Mouse (Mus musculus) liver, embryonic 15.5 days (tissue): ENCODE measurements around the gene Hoxd8. TPM values are rescaled to one million over a fixed set of nuclear protein-coding genes. Genes with fewer than 3 reads are reported as not detected.
A peak's percentile ranks its signal among the peaks of the same experiment; 100 is the strongest.

Source experiments
- ATAC-seq: fragments of 200-750 bp; cut with Nextera tagmentation; 2 replicates; pipeline ENCODE4 v1.8.0; 2017; ENCODE audit warnings: moderate number of reproducible peaks, mild to moderate bottlenecking, moderate library complexity; ENCODE audit not compliant: insufficient read depth
- H3K27ac ChIP-seq: fragments of 300-500 bp; sonication (generic); replicated peaks from 2 replicates; pipeline ENCODE4 v1.5.1; 2015; ENCODE audit warnings: mild to moderate bottlenecking, inconsistent platforms
- H3K27me3 ChIP-seq: fragments of 300-500 bp; sonication (generic); 2 replicates; pipeline ENCODE4 v1.6.1; 2015; ENCODE audit warnings: mild to moderate bottlenecking, inconsistent platforms
- H3K36me3 ChIP-seq: fragments of 300-500 bp; sonication (generic); replicated peaks from 2 replicates; pipeline ENCODE4 v1.6.1; 2015; ENCODE audit warnings: moderate library complexity, mild to moderate bottlenecking, inconsistent platforms
- H3K4me1 ChIP-seq: fragments of 300-500 bp; sonication (generic); replicated peaks from 2 replicates; pipeline ENCODE4 v1.6.1; 2015; ENCODE audit warnings: inconsistent platforms
- H3K4me2 ChIP-seq: fragments of 300-500 bp; sonication (generic); 2 replicates; pipeline ENCODE4 v1.6.1; 2015; ENCODE audit warnings: moderate library complexity, mild to moderate bottlenecking, inconsistent platforms
- H3K4me3 ChIP-seq: fragments of 300-500 bp; sonication (generic); replicated peaks from 2 replicates; pipeline ENCODE4 v1.5.1; 2015; ENCODE audit warnings: mild to moderate bottlenecking, inconsistent platforms
- H3K9ac ChIP-seq: fragments of 300-500 bp; sonication (generic); 2 replicates; pipeline ENCODE4 v1.6.1; 2015; ENCODE audit warnings: moderate library complexity, mild to moderate bottlenecking, inconsistent platforms
- H3K9me3 ChIP-seq: fragments of 300-500 bp; sonication (generic); replicated peaks from 2 replicates; pipeline ENCODE4 v1.6.1; 2016; ENCODE audit warnings: inconsistent platforms
- WGBS: fragments of 180-500 bp; shearing (Covaris S2); methylation state at CpG from one replicate; pipeline ENCODE4 v1.1.7; 2015; ENCODE audit warnings: mixed read lengths; ENCODE audit not compliant: insufficient replicate concordance; 5-methylcytosine and 5-hydroxymethylcytosine counted together
- polyA plus RNA-seq: library from polyadenylated mRNA; unstranded; fragments of >200 nt; fragmentation: Nextera tagmentation; extraction: Ambion mirVana; gene quantifications from 2 replicates; pipeline ENCODE4 v1.2.1, GENCODE M21; 2015

Hoxd8 gene
- polyA plus RNA-seq, 1 experiment from 2014 or later = 0.05 TPM

DNA sequence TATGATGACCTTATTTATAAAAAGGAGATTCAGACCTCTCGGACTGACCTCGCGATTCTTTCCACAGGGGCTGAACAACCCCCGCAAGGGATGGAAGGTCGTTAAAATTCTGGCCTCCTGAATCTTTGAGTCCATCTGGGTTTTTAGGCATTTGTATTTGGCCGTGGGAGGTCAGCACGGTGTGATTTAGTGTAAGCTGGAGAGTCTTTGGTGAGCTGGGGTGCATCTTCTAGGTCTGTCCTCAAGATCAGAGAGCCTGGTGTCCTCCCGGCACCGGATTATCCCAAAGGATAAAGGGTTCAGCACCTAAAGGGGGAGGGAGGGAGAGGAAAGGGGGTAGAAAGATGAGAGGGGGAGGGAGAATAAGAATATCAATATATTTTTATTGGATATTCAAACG, 1.1 kb upstream of the Hoxd8 start:
- H3K27me3 ChIP-seq = peaks cover 100% of the 10 kb centered on the region
- 15% methylated on average over 10 of the region's 10 CpGs for WGBS
- no peak overlapping the region for H3K27ac ChIP-seq
- H3K9me3 ChIP-seq = no peaks in the 10 kb centered on the region
- H3K4me3 ChIP-seq = no peak overlapping the region
- H3K36me3 ChIP-seq = no peaks in the 10 kb centered on the region
- no peak for ATAC-seq
- H3K4me2 ChIP-seq = no peak overlapping the region
- H3K9ac ChIP-seq = no peak overlapping the region
- peaks cover 10% of the 10 kb centered on the region for H3K4me1 ChIP-seq

DNA sequence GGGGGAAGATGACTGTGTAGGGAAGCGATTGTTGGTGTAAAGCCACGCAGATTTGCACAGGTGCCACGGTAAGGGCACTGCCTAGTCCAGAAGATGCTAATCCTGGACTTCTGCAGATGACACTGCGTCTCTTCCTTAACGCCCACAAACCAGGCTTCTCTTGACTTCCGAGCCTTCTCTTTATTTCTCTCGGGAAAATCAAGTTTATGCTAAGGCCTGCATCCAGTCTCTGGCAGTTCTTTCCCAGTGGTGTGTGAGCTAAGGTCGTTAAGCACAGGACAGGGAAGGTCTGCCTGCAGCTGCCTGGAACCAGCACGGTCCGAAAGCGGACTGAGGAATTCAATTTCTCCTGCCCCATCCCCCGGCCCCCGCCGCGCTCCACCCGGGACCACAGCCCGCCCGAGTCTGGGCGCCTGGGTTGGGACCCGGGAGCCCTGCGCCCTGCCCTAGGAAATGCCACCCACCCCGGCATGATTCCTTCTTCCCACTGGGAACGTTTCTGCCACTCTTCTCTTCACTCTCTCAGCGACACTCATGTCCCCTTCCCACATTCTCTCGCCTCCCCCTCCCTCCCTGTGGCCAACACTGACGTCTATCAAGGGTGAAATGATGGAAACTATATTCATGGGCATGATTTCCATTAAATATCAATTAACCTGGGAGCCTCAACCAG, 559 bp upstream of the Hoxd8 start:
- Histone ChIP-seq H3K9me3 (no peaks in the 10 kb centered on the region), H3K27me3 (peaks cover 100% of the 10 kb centered on the region), H3K4me3 (no peak overlapping the region), H3K9ac (no peak overlapping the region), H3K36me3 (no peaks in the 10 kb centered on the region), H3K27ac (no peak overlapping the region), H3K4me2 (no peak overlapping the region), H3K4me1 (peaks cover 10% of the 10 kb centered on the region)
- ATAC-seq = no peak
- 8% methylated on average over 26 of the region's 26 CpGs for WGBS

DNA sequence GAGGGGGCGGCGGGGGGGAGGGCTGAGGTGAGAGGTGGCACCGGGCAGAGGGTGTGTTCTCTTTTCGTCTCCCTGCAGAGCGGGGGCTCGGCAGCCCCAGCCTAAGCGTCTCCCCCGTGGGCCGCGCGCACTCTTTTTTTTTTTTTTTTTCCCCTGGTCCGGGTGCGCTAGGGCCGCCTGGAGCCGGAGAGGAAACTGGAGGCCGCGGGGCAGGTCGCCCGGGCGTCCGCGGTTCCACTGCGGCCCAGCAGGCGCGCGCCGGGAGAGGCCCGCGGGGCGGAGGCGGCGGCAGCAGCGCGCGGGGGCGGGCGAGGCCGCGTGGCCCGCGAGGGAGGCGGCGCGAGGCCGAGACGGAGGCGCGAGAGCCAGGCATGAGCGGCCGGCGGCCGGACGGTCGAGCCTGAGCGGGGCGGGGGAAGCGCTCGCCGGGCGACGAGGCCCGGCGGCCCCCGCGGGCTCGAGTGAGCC, 618 bp downstream of the Hoxd8 start:
- H3K9me3 ChIP-seq = no peaks in the 10 kb centered on the region
- no peak overlapping the region for H3K9ac ChIP-seq
- ATAC-seq = no peak
- H3K4me1 ChIP-seq = peaks cover 10% of the 10 kb centered on the region
- peaks cover 100% of the 10 kb centered on the region for H3K27me3 ChIP-seq
- H3K4me3 ChIP-seq = peak overlapping the region; percentile 40
- no peaks in the 10 kb centered on the region for H3K36me3 ChIP-seq
- WGBS = 1% methylated on average over 59 of the region's 66 CpGs
- peak overlapping the region; percentile 62 for H3K4me2 ChIP-seq
- no peak overlapping the region for H3K27ac ChIP-seq

DNA sequence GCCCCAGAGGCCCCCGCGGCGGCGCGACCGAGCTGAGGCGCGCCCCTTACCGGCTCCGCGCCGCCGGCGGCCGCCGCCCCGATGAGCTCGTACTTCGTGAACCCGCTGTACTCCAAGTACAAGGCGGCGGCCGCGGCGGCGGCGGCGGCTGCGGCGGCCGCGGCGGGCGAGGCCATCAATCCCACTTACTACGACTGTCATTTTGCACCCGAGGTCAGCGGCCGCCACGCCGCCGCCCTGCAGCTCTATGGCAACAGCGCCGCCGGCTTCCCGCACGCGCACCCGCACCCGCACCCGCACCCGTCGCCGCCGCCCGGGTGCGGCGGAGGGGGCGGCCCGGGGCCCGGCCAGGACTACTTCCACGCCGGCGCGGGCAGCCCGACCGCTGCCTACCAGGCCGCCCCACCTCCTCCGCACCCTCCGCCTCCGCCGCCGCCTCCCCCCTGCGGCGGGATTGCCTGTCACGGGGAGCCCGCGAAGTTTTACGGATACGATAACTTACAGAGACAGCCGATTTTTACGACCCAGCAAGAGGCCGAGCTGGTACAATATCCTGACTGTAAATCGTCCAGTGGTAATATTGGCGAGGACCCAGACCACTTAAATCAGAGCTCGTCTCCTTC, 1.2 kb downstream of the Hoxd8 start:
- H3K9ac ChIP-seq = no peak overlapping the region
- no peak for ATAC-seq
- H3K36me3 ChIP-seq = no peaks in the 10 kb centered on the region
- H3K4me3 ChIP-seq = peak overlapping the region; percentile 40
- no peak overlapping the region for H3K27ac ChIP-seq
- WGBS = under 1% methylated on average over 85 of the region's 85 CpGs
- no peaks in the 10 kb centered on the region for H3K9me3 ChIP-seq
- H3K4me2 ChIP-seq = peak overlapping the region; percentile 62
- peaks cover 10% of the 10 kb centered on the region for H3K4me1 ChIP-seq
- H3K27me3 ChIP-seq = peaks cover 100% of the 10 kb centered on the region

DNA sequence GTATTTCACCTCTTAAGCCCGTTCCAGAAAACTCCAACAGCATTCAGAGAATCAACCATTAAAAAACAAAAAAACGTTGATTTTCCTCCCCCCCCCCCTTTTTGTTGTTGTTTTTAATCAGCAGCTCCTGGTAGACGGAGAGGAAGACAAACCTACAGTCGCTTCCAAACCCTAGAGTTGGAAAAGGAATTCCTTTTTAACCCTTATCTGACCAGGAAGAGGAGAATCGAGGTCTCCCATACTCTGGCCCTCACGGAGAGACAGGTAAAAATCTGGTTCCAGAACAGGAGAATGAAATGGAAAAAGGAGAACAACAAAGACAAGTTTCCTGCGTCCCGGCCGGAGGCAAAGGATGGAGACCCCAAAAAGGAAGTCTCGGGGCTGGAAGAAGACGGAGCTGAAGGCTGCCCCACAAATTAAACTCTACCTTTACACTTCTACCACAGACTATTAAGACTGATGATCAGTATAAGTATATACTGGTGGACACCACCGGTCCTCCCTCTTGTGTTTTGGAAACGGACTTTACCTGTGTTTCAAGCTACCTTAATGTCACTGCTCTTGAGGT, 2.1 kb downstream of the Hoxd8 start:
- no peak overlapping the region for H3K9ac ChIP-seq
- peaks cover 10% of the 10 kb centered on the region for H3K4me1 ChIP-seq
- WGBS = 6% methylated on average over 13 of the region's 13 CpGs
- no peaks in the 10 kb centered on the region for H3K9me3 ChIP-seq
- peaks cover 100% of the 10 kb centered on the region for H3K27me3 ChIP-seq
- no peak overlapping the region for H3K4me2 ChIP-seq
- H3K36me3 ChIP-seq = no peaks in the 10 kb centered on the region
- H3K27ac ChIP-seq = no peak overlapping the region
- H3K4me3 ChIP-seq = no peak overlapping the region
- no peak for ATAC-seq

DNA sequence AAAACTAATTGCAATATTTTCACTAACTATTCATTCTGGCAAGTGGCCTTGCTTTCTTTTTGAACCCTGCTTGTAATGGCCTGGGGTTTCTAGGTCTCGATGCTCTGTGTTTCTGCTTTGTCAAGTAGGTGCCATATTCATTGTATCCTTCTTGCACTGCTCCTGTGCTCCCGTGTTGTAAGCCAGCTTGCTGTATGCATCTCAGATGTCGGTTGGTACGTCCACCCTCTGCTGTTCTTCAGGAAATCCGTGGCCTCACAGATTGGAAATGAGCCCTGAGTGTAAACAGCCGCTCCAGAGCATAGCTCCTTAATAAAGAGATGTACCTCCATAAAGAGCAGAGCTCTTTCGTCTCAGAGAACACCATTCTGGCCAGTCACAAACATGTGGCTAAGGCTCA, 3.2 kb downstream of the Hoxd8 start:
- no peak overlapping the region for H3K4me3 ChIP-seq
- H3K4me2 ChIP-seq = no peak overlapping the region
- peaks cover 10% of the 10 kb centered on the region for H3K4me1 ChIP-seq
- no peaks in the 10 kb centered on the region for H3K36me3 ChIP-seq
- no peak for ATAC-seq
- 21% methylated on average over 7 of the region's 7 CpGs for WGBS
- peaks cover 100% of the 10 kb centered on the region for H3K27me3 ChIP-seq
- H3K27ac ChIP-seq = no peak overlapping the region
- no peak overlapping the region for H3K9ac ChIP-seq
- no peaks in the 10 kb centered on the region for H3K9me3 ChIP-seq

DNA sequence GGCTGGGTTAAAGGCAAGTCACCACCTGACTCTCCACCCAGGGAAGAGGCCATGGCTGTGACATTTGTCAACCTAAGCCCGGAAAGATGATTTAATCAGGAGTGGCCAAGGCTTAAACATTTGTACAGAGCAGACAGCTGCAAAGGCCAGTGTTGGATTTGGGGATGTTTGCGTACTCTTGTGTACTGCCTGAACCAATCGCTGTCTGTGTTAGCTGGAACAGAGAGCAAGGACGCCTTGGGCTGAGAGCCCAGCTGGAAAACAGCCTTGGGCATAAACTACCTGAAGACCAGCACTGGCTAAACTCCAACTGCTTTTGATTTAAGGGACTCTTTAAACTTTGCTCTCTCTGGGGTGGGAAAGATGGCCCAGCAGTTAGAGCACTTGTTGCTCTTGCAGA, 4.3 kb downstream of the Hoxd8 start:
- Histone ChIP-seq H3K4me2 (no peak overlapping the region), H3K27me3 (peaks cover 100% of the 10 kb centered on the region), H3K36me3 (no peaks in the 10 kb centered on the region), H3K4me1 (peaks cover 10% of the 10 kb centered on the region), H3K9me3 (no peaks in the 10 kb centered on the region), H3K9ac (no peak overlapping the region), H3K4me3 (no peak overlapping the region), H3K27ac (no peak overlapping the region)
- no peak for ATAC-seq
- WGBS = 35% methylated on average over 4 of the region's 4 CpGs

DNA sequence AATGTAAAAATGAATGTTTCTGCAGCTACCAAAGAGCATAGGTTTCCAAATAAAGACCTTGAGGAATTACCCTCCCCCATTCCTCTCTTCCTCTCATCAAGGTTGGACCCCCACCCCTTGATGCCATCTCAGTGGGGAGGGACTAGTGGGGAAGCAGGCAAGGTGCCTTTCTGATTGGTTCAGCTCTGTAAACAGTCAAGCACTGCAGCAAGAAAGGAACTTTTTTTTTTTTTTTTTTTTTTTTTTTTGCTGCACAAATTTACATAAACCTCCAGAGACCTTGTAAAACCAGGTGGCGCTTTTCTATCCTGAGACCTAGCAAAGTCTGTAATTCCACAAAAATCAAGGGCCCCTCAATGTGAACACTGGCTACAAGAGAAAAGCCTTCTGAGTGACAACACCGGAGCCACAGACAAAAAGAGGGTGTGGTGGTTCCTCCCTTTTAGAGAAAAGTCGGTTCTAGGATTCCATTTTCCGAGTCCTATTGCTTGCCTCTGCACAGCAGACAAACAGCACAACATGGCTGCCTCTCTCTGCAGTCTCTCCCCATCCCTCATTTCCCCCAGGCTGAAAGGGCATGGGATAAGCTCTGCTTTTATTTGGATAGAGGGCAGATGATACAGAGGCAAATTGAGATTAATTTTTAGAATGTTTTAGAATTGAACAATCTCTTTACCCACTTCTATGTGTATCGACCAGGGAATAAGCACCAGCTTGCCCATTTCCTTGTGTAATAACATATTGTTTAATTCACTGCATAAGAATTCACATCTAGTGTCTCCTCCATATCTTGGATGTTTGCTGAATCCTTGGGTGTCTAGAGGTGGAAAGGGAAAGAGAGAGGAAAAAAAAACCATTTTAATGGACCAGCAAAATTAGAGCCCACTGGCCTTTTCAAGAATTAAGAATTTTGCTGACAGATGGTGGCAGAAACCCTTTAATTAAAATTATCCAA, 5.3 kb downstream of the Hoxd8 start:
- Histone ChIP-seq H3K4me2 (no peak overlapping the region), H3K4me1 (peaks cover 7% of the 10 kb centered on the region), H3K9me3 (no peaks in the 10 kb centered on the region), H3K4me3 (no peak overlapping the region), H3K9ac (no peak overlapping the region), H3K27me3 (peaks cover 100% of the 10 kb centered on the region), H3K36me3 (no peaks in the 10 kb centered on the region), H3K27ac (no peak overlapping the region)
- no peak for ATAC-seq
- WGBS = 13% methylated on average over 5 of the region's 5 CpGs

DNA sequence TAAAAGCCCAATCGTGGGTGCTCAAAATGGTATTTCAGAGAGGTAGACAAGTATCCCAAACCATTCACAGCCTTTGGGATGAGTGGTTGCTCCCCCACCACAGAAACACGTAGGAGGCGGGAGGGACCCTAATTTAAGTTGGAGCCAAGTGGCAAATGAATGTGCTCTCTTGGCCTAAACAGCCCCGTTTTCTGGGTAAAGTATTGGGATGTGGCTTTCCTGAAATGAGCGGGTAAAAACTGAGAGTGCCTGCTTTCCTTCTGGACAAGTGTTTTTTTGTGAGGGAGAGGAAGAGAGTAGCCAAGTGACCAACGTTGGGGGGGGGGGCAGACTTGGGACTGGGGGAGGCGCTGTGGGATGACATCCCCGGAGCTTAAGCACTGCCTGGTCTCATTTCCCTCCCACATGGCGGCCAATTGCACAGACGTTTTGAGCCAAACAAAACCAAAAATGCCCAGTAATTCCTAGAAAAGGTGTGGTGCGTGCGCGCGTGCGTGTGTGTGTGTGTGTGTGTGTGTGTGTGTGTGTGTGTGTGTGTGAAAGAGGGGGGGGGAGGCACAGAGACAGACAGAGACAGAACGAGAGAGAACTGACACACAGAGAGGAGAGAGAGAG, 6.6 kb downstream of the Hoxd8 start:
- Histone ChIP-seq H3K4me1 (0 out of 2 replicates have a peak, but pooled peaks cover 2% of the 10 kb centered on the region), H3K4me3 (no peak overlapping the region), H3K27ac (no peak overlapping the region), H3K9ac (no peak overlapping the region), H3K9me3 (no peaks in the 10 kb centered on the region), H3K27me3 (peaks cover 100% of the 10 kb centered on the region), H3K4me2 (no peak overlapping the region), H3K36me3 (no peaks in the 10 kb centered on the region)
- 1% methylated on average over 16 of the region's 16 CpGs for WGBS
- ATAC-seq = no peak

DNA sequence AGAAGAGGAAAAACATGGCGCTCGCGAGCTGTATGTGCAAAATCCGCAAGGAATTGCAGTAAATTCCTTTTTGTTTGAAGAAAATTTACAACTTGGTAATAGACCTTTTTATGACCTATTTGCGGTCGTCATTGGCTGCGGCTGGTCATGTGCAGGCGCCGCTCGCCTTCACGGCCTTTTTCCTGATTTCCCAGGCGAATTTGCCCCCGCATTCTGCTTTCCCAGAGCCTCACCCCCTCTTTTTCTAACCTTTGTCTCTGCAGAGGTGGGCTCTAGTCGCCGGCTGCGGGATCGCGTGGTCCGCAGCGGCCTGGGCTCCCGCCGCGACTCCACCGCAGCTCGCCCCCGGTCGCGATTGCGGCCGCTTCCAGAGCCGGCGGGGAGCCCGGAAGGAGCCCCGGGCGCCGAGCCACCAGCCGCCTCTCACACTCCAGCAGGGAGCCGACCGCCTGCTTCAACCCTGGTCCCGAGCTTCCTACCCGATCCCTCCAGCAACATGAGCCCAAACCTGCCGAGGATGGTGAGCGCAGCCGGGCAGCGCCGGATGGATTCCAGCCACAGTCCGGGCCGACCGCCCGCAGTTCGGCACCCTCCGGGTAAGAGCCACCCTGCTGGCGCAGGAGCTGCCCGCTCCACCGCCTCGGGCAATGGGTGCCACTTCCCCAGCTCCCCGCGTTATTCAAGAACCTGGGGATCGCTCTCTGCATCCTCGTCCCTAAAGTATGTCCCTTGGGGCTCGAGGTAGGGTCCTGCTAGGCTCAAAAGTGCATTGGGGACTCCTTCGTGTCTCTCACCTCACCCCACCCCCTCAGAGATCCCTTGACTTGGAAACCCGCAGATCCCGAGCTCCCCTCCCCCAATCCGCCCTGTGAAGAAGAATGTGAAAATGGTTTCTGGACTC, 7.6 kb downstream of the Hoxd8 start, which contains the start of the genes Hoxd3 and Hoxd4:
TSS of gene Hoxd3 (plus strand) at position 207 of the 901 bp plus-strand sequence.
TSS of gene Hoxd4 (plus strand) at position 209 of the 901 bp plus-strand sequence.
- Histone ChIP-seq H3K27me3 (peaks cover 100% of the 10 kb centered on the region), H3K4me2 (peak within 1 kb of the TSS; percentile 40), H3K27ac (no peak within 1 kb of the TSS), H3K4me1 (0 out of 2 replicates have a peak, but pooled peaks cover 2% of the 10 kb centered on the region), H3K9ac (no peak within 1 kb of the TSS), H3K9me3 (no peaks in the 10 kb centered on the region), H3K36me3 (no peaks in the 10 kb centered on the region), H3K4me3 (peak within 1 kb of the TSS; percentile 27)
- WGBS = under 1% methylated on average over 65 of the region's 65 CpGs
- no peak for ATAC-seq
